8 mouse cellular contexts compared by ENCODE assay signal in the genomic region with DNA sequence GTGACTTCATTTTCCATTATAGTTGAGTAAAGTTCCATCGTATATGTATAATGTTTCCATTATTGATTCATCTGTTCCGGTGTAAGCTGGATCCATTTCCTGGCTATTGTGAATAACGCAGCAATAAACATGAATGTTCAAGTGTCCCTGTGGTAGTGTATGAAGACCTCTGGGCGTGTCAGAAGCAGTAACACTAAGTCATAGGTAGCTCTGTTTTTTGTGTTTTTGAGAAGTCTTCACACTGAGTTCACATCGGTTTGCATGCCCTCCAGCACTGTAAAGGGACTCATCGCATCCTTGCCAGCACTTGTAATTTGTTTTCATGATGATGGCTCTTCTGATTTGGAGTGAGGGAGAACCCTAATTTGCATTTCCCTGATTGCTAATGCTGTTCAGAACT. TPM values are rescaled to one million over a fixed set of nuclear protein-coding genes. Genes with fewer than 3 reads are reported as not detected.
A peak's percentile ranks its signal among the peaks of the same experiment; 100 is the strongest.
DNase-seq lines count a peak whose midpoint lies in the region; ATAC-seq lines count a peak whose summit lies in the region.

Tsga10 (minus strand) TSS at position 144 of the 400 bp plus-strand sequence.

- no peak for ATAC-seq in CD4-positive, CD25-positive, alpha-beta regulatory T cell, adult 4 months
- ATAC-seq in neural tube, embryonic 11.5 days (ENCODE audit: insufficient read depth, low FRiP score, low TSS enrichment), result no peak
- ATAC-seq in neutrophil, adult 5-6 weeks (ENCODE audit: extremely low read depth, insufficient number of reproducible peaks, low FRiP score, poor library complexity, severe bottlenecking), result no peak

- peak; percentile 7 for DNase-seq in CD4-positive, CD25-positive, alpha-beta regulatory T cell, adult 2 months (ENCODE audit: low read depth, low spot score)
- DNase-seq in neural tube, embryonic 11.5 days (ENCODE audit: low spot score), result no peak
- DNase-seq in neural tube, embryonic 10.5 days (ENCODE audit: extremely low spot score, low spot score), result no peak
- DNase-seq in left cerebral cortex, postnatal 4 days, result no peak
- no peak for DNase-seq in adrenal gland, adult 2 months
- no peak for DNase-seq in cerebellum, postnatal 25 days

- H3K36me3 ChIP-seq in neural tube, embryonic 11.5 days (ENCODE audit: control insufficient read depth, insufficient read depth, low read length), result no peaks in the 10 kb centered on the region

- peak within 1 kb of the TSS; percentile 73 for H3K4me2 ChIP-seq in neural tube, embryonic 11.5 days (ENCODE audit: low read depth)

- no peaks in the 10 kb centered on the region for H3K4me1 ChIP-seq in neural tube, embryonic 11.5 days (ENCODE audit: control insufficient read depth, insufficient read depth, low read length)

- intact Hi-C loops in left cerebral cortex, postnatal 4 days (cut with DNase I), result loop anchor here (10.0 kb wide), 1 partner anchor 141 kb away; the partner anchor contains the start of gene 2010300C02Rik

- H3K9me3 ChIP-seq in neural tube, embryonic 11.5 days (ENCODE audit: control insufficient read depth, low read length), result no peaks in the 10 kb centered on the region

- peak within 1 kb of the TSS; percentile 64 for H3K4me3 ChIP-seq in neural tube, embryonic 11.5 days (ENCODE audit: low read depth, low read length)

- H3K27ac ChIP-seq in neural tube, embryonic 11.5 days (ENCODE audit: low read depth, low read length), result peak within 1 kb of the TSS; percentile 85

- 87% methylated on average over 6 of the region's 6 CpGs for WGBS in neural tube, embryonic 11.5 days

- H3K27me3 ChIP-seq in neural tube, embryonic 11.5 days (ENCODE audit: control insufficient read depth, insufficient read depth, low read length), result no peaks in the 10 kb centered on the region

- H3K9ac ChIP-seq in neural tube, embryonic 11.5 days (ENCODE audit: low read length), result peak within 1 kb of the TSS; percentile 53

RNA-seq across cellular contexts. Expression of gene Tsga10, which starts in this region (rescaled TPM):
- polyA plus RNA-seq in CD4-positive, CD25-positive, alpha-beta regulatory T cell, adult 4 months (2017; shearing (Covaris generic)), result 1 to 10 TPM; 2.1 TPM
- 15.8 and 16.7 TPM in 2 replicates for polyA plus RNA-seq in neural tube, embryonic 11.5 days (2014; fragmentation: Nextera tagmentation; extraction: Ambion mirVana)
- total RNA-seq in left cerebral cortex, postnatal 4 days (2021), result 10 to 100 TPM; 18.8 to 20.4 TPM
- total RNA-seq in neutrophil, adult 5-6 weeks (2017), result 12.5 and 12.9 TPM in 2 replicates
- total RNA-seq in adrenal gland, adult 2 months (2021), result 1 to 10 TPM; 5.4 to 5.8 TPM
- 0.06 and 0.15 TPM in 2 replicates for polyA plus RNA-seq in adrenal gland, adult 2 months (2012; rRNA removed)
